Mouse (Mus musculus) G1E-ER4 (cell line): Measurements from ENCODE around the gene Gm36864. TPM values are rescaled to one million over a fixed set of nuclear protein-coding genes. Genes with fewer than 3 reads are reported as not detected.

Source experiments
- GATA1 ChIP-seq: IDR thresholded peaks from one replicate; pipeline ENCODE4 v1.8.0; 2012; ENCODE audit warnings: low read length, inconsistent platforms
- polyA plus RNA-seq: library from polyadenylated mRNA; stranded (reverse); fragments of >175 nt; gene quantifications from 2 replicates; pipeline ENCODE4 v1.2.3, GENCODE M21; 2012

Gene Gm36864
- polyA plus RNA-seq, 1 experiment, result not detected

- TF ChIP-seq GATA1, result no peak
These were observed 51.8 kb downstream of the Gm36864 start for GRCm38 (mm10) chr7:44287760-44288159.

- no peak for TF ChIP-seq GATA1
These were observed 55.0 kb downstream of the Gm36864 start for GRCm38 (mm10) chr7:44290986-44291385.

- no peak for TF ChIP-seq GATA1
These were observed 55.4 kb downstream of the Gm36864 start for GRCm38 (mm10) chr7:44291418-44291817.

Other genes starting within 250 kb of the Gm36864 start
- not detected in 2 replicates for gene Klk1b11, start 240.3 kb upstream of the Gm36864 start, polyA plus RNA-seq
- gene Klk1b26, start 224.0 kb upstream of the Gm36864 start, polyA plus RNA-seq, result not detected in 2 replicates
- not detected in 2 replicates for gene Klk1b27, start 183.9 kb upstream of the Gm36864 start, polyA plus RNA-seq
- gene Klk1b21, start 133.8 kb upstream of the Gm36864 start, polyA plus RNA-seq, result not detected in 2 replicates
- gene Klk1b22, start 123.5 kb upstream of the Gm36864 start, polyA plus RNA-seq, result not detected in 2 replicates
- gene Klk1b16, start 99.4 kb upstream of the Gm36864 start, polyA plus RNA-seq, result not detected in 2 replicates
- not detected in 2 replicates for gene Klk1b24, start 47.9 kb upstream of the Gm36864 start, polyA plus RNA-seq
- gene Klk1b3, start 38.0 kb upstream of the Gm36864 start, polyA plus RNA-seq, result not detected in 2 replicates
- gene Klk1b4, start 28.7 kb upstream of the Gm36864 start, polyA plus RNA-seq, result not detected in 2 replicates
- gene Klk1b5, start 20.2 kb upstream of the Gm36864 start, polyA plus RNA-seq, result not detected in 2 replicates
- not detected in 2 replicates for gene Klk1, start 10.8 kb upstream of the Gm36864 start, polyA plus RNA-seq
- gene 1700028J19Rik, start 10.5 kb downstream of the Gm36864 start, polyA plus RNA-seq, result 0.13 and 0.17 TPM in 2 replicates
- gene 2410002F23Rik, start 10.5 kb downstream of the Gm36864 start, polyA plus RNA-seq, result 379 and 401 TPM in 2 replicates
- not detected in 2 replicates for gene Acp4, start 21.2 kb downstream of the Gm36864 start, polyA plus RNA-seq
- not detected in 2 replicates for gene Gm15517, start 25.3 kb downstream of the Gm36864 start, polyA plus RNA-seq
- 2.8 and 3.2 TPM in 2 replicates for gene Clec11a, start 70.7 kb downstream of the Gm36864 start, polyA plus RNA-seq
- gene Shank1, start 74.1 kb downstream of the Gm36864 start, polyA plus RNA-seq, result 1.6 and 1.8 TPM in 2 replicates
- not detected in 2 replicates for gene Syt3, start 147.9 kb downstream of the Gm36864 start, polyA plus RNA-seq
- gene 1700008O03Rik, start 149.6 kb downstream of the Gm36864 start, polyA plus RNA-seq, result 0.64 and 0.79 TPM in 2 replicates
- gene Lrrc4b, start 192.8 kb downstream of the Gm36864 start, polyA plus RNA-seq, result not detected in 2 replicates
- not detected in 2 replicates for gene Aspdh, start 229.2 kb downstream of the Gm36864 start, polyA plus RNA-seq
- 125 and 164 TPM in 2 replicates for gene Josd2, start 231.8 kb downstream of the Gm36864 start, polyA plus RNA-seq